8 mouse cellular contexts compared by ENCODE assay signal in the genomic region with DNA sequence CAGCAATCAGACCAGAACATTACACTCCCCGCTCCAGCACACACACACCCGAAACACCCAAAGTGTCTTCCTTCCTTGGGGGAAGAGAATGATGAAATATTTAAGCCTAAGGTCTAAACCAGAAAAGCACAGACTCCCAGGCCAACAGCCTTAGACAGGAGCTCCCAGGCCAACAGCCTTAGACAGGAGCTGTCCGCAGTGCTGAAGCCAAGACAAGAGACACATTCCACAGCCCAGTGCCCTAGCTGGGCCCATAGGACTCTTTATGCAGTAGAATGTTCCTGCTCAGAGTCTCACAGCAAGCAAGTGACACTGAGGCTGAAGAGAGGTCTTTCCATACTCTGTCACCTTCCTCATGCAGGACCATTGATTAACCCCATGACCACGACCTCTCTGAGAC.
DNase-seq lines count a peak whose midpoint lies in the region; ATAC-seq and TF ChIP-seq lines count a peak whose summit lies in the region.
"Had no signal": no experiment of that assay in that cellular context is flagged by ENCODE, and none has a peak within 500 bp of the region (broad histone marks: within the 10 kb centered on the region; RNA-seq: fewer than 3 reads in every experiment).

No protein-coding gene starts in this region.

- no peak overlapping the region for H3K27ac ChIP-seq in kidney, postnatal 0 days
- H3K27ac ChIP-seq in kidney, embryonic 14.5 days (ENCODE audit: low read depth, low read length): no peak overlapping the region
- no peak overlapping the region for H3K27ac ChIP-seq in liver, embryonic 11.5 days (ENCODE audit: low read depth, low read length)
- H3K27ac ChIP-seq: left cerebral cortex, adult 2 months had no signal

- peak; percentile 76 for DNase-seq in kidney, postnatal 0 days (ENCODE audit: low spot score)
- DNase-seq in NIH3T3 (ENCODE audit: low read depth): peak; percentile 85
- DNase-seq in embryo, embryonic 10 days (ENCODE audit: low spot score): peak; percentile 88
- DNase-seq in liver, embryonic 11.5 days (ENCODE audit: low spot score): peak; percentile 34
- DNase-seq in layer of hippocampus, adult 11-12 months (ENCODE audit: low spot score): no peak
- DNase-seq in left cerebral cortex, postnatal 4 days: no peak

- H3K4me3 ChIP-seq in kidney, postnatal 0 days (replicated peaks; ENCODE audit: low read depth, low read length): no peak overlapping the region
- H3K4me3 ChIP-seq in kidney, embryonic 14.5 days (ENCODE audit: low read length): no peak overlapping the region
- H3K4me3 ChIP-seq in liver, embryonic 11.5 days (ENCODE audit: low read depth, low read length): no peak overlapping the region
- H3K4me3 ChIP-seq: left cerebral cortex, adult 2 months had no signal

- no peaks in the 10 kb centered on the region for H3K36me3 ChIP-seq in kidney, postnatal 0 days (ENCODE audit: insufficient read depth, low read length)
- no peaks in the 10 kb centered on the region for H3K36me3 ChIP-seq in kidney, embryonic 14.5 days (ENCODE audit: control insufficient read depth, insufficient read depth, low read length)
- no peaks in the 10 kb centered on the region for H3K36me3 ChIP-seq in liver, embryonic 11.5 days (ENCODE audit: control insufficient read depth, insufficient read depth, low read length)

- H3K4me1 ChIP-seq in kidney, postnatal 0 days (replicated peaks; ENCODE audit: insufficient read depth, low read length): no peaks in the 10 kb centered on the region
- H3K4me1 ChIP-seq in kidney, embryonic 14.5 days (ENCODE audit: control insufficient read depth, insufficient read depth, low read length): no peaks in the 10 kb centered on the region
- H3K4me1 ChIP-seq in liver, embryonic 11.5 days (replicated peaks; ENCODE audit: control insufficient read depth, insufficient read depth, low read length): no peaks in the 10 kb centered on the region

- no peak overlapping the region for H3K4me2 ChIP-seq in kidney, postnatal 0 days (ENCODE audit: low read length)
- no peak overlapping the region for H3K4me2 ChIP-seq in kidney, embryonic 14.5 days (replicated peaks; ENCODE audit: low read depth, low read length)
- no peak overlapping the region for H3K4me2 ChIP-seq in liver, embryonic 11.5 days

- intact Hi-C loops in left cerebral cortex, postnatal 4 days (cut with DNase I): no loop called here

- no peak overlapping the region for H3K9ac ChIP-seq in kidney, postnatal 0 days (ENCODE audit: low read depth, low read length)
- no peak overlapping the region for H3K9ac ChIP-seq in kidney, embryonic 14.5 days (ENCODE audit: low read depth, low read length)
- no peak overlapping the region for H3K9ac ChIP-seq in liver, embryonic 11.5 days (ENCODE audit: low read depth, low read length)

- no peaks in the 10 kb centered on the region for H3K27me3 ChIP-seq in kidney, postnatal 0 days (ENCODE audit: insufficient read depth, low read length)
- no peaks in the 10 kb centered on the region for H3K27me3 ChIP-seq in kidney, embryonic 14.5 days (ENCODE audit: control insufficient read depth, insufficient read depth, low read length)
- no peaks in the 10 kb centered on the region for H3K27me3 ChIP-seq in liver, embryonic 11.5 days (replicated peaks; ENCODE audit: control insufficient read depth, insufficient read depth, low read length)

- no peak for TF ChIP-seq CTCF in kidney, postnatal 0 days (IDR thresholded peaks at IDR 0.05; ENCODE audit: low read depth)

- no peaks in the 10 kb centered on the region for H3K9me3 ChIP-seq in kidney, postnatal 0 days (replicated peaks; ENCODE audit: low read length)
- H3K9me3 ChIP-seq in kidney, embryonic 14.5 days (ENCODE audit: control insufficient read depth, low read length): no peaks in the 10 kb centered on the region
- no peaks in the 10 kb centered on the region for H3K9me3 ChIP-seq in liver, embryonic 11.5 days (ENCODE audit: control insufficient read depth, low read length)

- WGBS in kidney, postnatal 0 days: 58% methylated on average over 4 of the region's 4 CpGs
- 63% methylated on average over 4 of the region's 4 CpGs for WGBS in kidney, embryonic 14.5 days
- 47% methylated on average over 4 of the region's 4 CpGs for WGBS in liver, embryonic 11.5 days

- ATAC-seq in kidney, postnatal 0 days (replicated peaks; ENCODE audit: low FRiP score, low read depth): no peak
- ATAC-seq in kidney, embryonic 14.5 days (ENCODE audit: low FRiP score, low TSS enrichment): no peak
- ATAC-seq in liver, embryonic 11.5 days (replicated peaks; ENCODE audit: low FRiP score): no peak

Comparison
In these comparisons a context has a peak if more than half of its experiments do, and no peak if none do; other contexts are left out.
1. DNase-seq: peak in kidney, postnatal 0 days (single experiment), NIH3T3 (single experiment), embryo, embryonic 10 days (single experiment) and liver, embryonic 11.5 days (single experiment); none in layer of hippocampus, adult 11-12 months (single experiment) and left cerebral cortex, postnatal 4 days (single experiment).